Comparison of ENCODE assay signal across 14 mouse cellular contexts in the genomic region with DNA sequence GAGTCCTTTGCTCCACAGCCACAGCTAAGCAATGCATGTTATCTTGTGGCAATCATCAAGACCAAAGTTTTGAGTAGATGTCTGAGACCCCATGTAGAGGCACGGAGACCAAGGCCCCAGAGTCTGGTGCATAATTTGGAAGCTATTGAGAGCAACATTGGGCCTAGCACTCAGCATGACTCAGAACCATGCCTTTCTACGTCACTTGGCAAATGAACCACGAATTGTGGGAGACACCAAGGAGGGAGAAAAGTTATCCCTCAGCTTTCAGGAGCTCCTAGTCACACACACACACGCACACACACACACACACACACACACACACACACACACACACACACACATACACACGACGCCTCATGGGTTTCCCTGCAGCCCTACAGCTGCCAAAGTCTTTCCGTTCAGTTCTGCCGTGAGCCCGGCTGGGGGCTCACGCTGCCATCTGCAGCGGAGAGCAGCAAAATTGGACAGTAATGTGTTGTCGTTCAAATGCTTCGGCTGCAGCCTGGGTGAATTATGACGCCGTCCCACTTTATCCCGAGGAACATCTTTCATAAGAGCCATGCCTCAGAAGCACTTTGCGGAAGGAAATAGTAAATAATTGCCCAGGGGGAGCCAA.
A peak's percentile ranks its signal among the peaks of the same experiment; 100 is the strongest.
DNase-seq lines count a peak whose midpoint lies in the region; ATAC-seq lines count a peak whose summit lies in the region.
"Had no signal": no experiment of that assay in that cellular context is flagged by ENCODE, and none has a peak within 500 bp of the region (broad histone marks: within the 10 kb centered on the region; RNA-seq: fewer than 3 reads in every experiment).

No protein-coding gene starts in this region.

- peak; percentile 46 to 53 for DNase-seq in cerebellum, postnatal 14 days
- no peak for DNase-seq in cerebellum, adult 9-10 months
- DNase-seq in left cerebral cortex, adult 18-20 months (ENCODE audit: low spot score in 2 of 2) = peak; percentile 12 to 18
- no peak for DNase-seq in left cerebral cortex, adult 11 months (ENCODE audit: low spot score)
- peak; percentile 41 for DNase-seq in retina, postnatal 1 day
- no peak for DNase-seq in kidney, adult 18-20 months
- DNase-seq in lung, postnatal 14 days = no peak
- DNase-seq: adrenal gland, postnatal 36 days; heart, adult 18-20 months had no signal

- H3K9me3 ChIP-seq in hindbrain, embryonic 16.5 days (ENCODE audit: control insufficient read depth, low read length) = no peaks in the 10 kb centered on the region
- H3K9me3 ChIP-seq: kidney, embryonic 15.5 days had no signal

- H3K27me3 ChIP-seq in hindbrain, embryonic 16.5 days (replicated peaks; ENCODE audit: control insufficient read depth, insufficient read depth, low read length) = no peaks in the 10 kb centered on the region
- H3K27me3 ChIP-seq: kidney, embryonic 15.5 days had no signal

- H3K4me2 ChIP-seq in hindbrain, embryonic 16.5 days (ENCODE audit: low read length) = no peak overlapping the region
- H3K4me2 ChIP-seq: kidney, embryonic 15.5 days; liver, embryonic 11.5 days had no signal

- 48% methylated on average over 17 of the region's 17 CpGs for WGBS in hindbrain, embryonic 16.5 days

- no peaks in the 10 kb centered on the region for H3K36me3 ChIP-seq in hindbrain, embryonic 16.5 days (ENCODE audit: control insufficient read depth, insufficient read depth, low read length)
- H3K36me3 ChIP-seq: kidney, embryonic 15.5 days had no signal

- no peak overlapping the region for H3K4me3 ChIP-seq in hindbrain, embryonic 16.5 days (ENCODE audit: low read length)
- H3K4me3 ChIP-seq: kidney, embryonic 15.5 days; layer of hippocampus, adult 2 months had no signal

- no peak overlapping the region for H3K27ac ChIP-seq in hindbrain, embryonic 16.5 days (ENCODE audit: low read depth, low read length)
- H3K27ac ChIP-seq: kidney, embryonic 15.5 days; layer of hippocampus, adult 2 months had no signal

- H3K4me1 ChIP-seq in hindbrain, embryonic 16.5 days (ENCODE audit: control insufficient read depth, insufficient read depth, low read depth, low read length) = peaks cover 4% of the 10 kb centered on the region
- H3K4me1 ChIP-seq: kidney, embryonic 15.5 days had no signal

- no peak overlapping the region for H3K9ac ChIP-seq in hindbrain, embryonic 16.5 days (ENCODE audit: low read depth, low read length)
- H3K9ac ChIP-seq: kidney, embryonic 15.5 days had no signal

- peak; percentile 50 for ATAC-seq in hindbrain, embryonic 16.5 days
- ATAC-seq: inflammation-experienced regulatory T-cells, adult 6 months had no signal

Comparison
In these comparisons a context has a peak if more than half of its experiments do, and no peak if none do; other contexts are left out.
1. DNase-seq: peak in cerebellum, postnatal 14 days (2 of 2), left cerebral cortex, adult 18-20 months (2 of 2) and retina, postnatal 1 day (single experiment); none in cerebellum, adult 9-10 months (single experiment), left cerebral cortex, adult 11 months (single experiment), kidney, adult 18-20 months (single experiment) and lung, postnatal 14 days (single experiment).